Mouse (Mus musculus) lung, postnatal 36 days (tissue): ENCODE measurements around the gene Ostn.
"Not testable (repeated sequence)": the region's sequence is repeated elsewhere in the genome, so short reads cannot be mapped to it uniquely, and the experiment has no call there.

ENCODE experiments used
- DNase-seq: peaks from one replicate; pipeline ENCODE4 v3.0.0; 2022; ENCODE audit warnings: mixed read lengths

Ostn gene

GRCm38 (mm10) chr16:27307189-27307588 is at the start of gene Ostn:
TSS of gene Ostn (plus strand) at chr16:27307489.
- not testable (repeated sequence) for DNase-seq

DNA sequence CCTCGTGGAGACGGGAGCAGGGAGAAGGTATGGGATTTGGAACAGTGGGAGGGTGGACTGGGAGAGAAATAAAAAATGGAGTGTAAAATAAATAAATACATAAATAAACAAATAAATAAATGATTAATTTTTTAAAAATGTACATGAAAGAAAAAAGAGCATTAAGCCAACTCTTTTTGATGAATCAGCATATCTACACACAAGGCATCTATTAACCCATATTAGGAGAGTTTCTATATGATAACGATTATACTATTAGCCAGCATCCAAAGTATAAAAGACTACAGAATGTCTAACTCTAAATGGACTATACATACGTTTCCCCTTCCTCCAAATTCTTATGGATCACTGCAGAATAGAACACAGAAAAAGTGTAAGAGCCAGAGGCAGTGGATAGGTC is 38.5 kb upstream of the Ostn start:
- no peak for DNase-seq

GRCm38 (mm10) chr16:27287410-27287809 is 19.9 kb upstream of the Ostn start:
- DNase-seq: no peak

- DNase-seq: peak; percentile 0
Measured at GRCm38 (mm10) chr16:27296508-27296907, 10.8 kb upstream of the Ostn start.

DNA sequence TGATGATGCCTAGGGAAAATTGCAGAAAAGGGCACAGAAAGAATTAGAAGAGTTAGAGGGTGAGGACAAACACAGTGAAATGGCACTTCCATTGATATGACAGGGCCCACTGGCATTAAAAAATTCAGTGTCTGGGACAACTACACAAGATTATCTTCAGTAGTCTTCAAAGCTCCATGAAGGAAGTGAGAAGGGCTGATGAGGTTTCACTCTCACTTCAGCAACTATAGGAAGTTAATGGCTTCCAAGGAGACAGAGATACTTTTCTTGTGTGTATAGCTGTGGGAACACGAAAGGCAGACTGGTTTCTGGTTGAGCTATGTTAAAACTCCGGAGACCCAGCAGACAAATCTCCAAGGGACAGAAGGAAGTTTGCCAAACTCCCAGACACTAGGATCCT is 10.4 kb upstream of the Ostn start:
- DNase-seq: no peak

DNA sequence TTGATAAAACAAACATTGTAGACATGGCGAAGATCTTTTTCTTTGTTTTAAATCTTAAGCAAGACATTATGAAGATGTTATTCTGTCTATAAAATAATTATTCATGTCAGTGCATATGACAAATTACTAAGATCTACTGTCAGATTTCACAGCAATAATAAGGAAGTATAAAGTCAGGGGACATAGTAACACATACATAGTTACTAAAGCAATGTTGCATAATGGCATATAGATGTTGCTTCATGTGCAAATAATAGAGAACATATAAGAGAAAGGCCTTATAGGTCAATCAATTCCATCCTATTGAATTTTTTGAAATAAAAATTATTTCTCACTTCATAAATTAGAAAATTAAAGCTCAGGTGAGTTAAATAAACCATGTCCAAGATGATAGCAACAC is 11.8 kb downstream of the Ostn start:
- no peak for DNase-seq

DNA sequence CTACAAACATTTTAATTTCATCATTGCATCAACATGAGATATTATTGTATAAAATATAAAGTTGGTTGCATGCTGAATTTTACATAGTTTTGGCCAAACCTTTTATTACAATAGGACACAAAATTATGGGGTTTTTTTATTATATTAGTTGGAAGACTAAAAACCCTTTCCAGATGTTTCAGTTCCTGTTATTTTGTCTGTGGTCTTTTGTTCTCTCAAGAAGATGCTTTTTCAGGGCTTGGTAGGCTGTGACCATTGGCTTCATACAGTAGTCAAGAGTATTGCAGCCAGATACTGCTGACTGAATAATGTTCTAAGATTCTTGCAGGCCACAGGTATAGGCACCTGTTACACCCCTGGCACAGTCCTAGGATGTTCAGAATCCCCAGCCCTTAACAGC is 14.8 kb downstream of the Ostn start:
- no peak for DNase-seq

DNA sequence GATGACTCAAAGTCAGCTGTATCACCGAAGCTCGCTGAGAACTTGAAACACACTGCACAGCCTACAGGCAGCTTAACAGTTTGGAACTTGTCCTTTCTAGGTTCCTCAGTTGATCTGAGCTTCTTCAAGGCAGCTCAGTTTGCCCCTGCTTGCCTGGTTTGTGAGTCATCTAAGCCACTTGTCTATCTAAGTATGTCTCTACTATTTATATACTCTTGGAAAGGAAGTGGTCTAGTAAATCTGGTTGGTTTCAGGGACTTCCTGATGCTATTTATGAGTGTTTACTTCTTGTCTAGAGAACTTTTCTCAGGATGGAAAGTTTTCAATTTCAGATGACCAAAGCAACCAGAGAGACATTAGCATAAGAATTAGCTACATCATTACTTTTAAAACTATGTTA is 19.2 kb downstream of the Ostn start:
- DNase-seq: no peak

DNA sequence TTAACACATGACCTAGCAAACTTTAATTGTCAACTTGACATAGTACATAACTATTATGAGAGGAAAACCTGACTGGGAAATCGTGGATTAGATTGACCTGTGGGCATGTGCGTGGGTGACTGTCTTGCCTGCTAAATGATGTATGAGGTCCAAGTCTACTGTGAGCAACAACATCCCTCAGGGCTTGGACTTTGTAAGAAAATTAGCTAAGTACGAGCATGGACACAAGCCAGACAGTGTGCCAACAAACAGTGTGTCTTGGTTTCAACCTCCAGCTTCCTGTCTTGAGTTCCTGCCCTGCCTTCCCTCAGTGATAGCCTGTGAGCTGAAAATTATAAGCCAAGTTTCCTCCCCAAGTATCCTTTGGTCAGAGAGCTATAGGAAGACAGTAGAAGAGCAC is 40.2 kb downstream of the Ostn start:
- no peak for DNase-seq

DNA sequence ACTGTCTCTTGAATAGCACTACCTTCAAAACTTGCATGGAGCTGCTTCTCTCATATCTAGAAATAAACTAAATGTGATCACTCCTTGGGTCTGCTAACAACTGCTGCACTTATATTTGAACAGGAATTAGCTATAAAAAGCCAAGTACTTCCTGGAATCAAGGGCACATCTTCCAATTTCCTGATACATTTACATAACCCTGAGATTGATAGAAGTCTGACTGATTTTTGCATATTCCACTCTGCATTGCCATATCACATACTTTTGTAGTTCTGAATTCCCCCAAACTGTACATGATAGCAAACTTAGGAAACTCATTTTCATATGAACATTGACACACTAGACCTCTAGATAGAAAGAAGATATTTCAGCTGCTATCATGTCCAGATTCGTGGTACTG is 41.1 kb downstream of the Ostn start:
- DNase-seq: no peak

GRCm38 (mm10) chr16:27349235-27349634 is 41.9 kb downstream of the Ostn start:
- no peak for DNase-seq

- DNase-seq: no peak
Measured at GRCm38 (mm10) chr16:27349878-27350532, 42.7 kb downstream of the Ostn start.

DNA sequence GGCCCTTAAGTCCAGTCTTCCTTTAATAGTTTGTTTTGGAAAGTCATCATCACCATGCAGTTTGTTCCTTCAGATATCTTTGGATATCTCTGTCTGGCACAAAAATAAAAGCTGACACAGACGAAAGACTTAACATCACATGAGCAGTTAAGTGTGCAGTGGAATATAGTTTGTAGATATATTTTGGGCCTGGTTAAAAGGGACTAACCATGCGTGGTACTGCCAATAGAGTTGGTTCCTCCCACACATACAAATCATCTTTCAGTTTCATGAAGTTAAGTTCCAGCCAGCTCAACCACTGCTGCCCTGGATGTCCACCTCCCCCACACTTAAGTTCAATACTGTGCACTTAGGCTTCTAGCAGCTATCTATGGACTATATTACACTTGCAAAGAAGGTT is 47.2 kb downstream of the Ostn start:
- DNase-seq: no peak

DNA sequence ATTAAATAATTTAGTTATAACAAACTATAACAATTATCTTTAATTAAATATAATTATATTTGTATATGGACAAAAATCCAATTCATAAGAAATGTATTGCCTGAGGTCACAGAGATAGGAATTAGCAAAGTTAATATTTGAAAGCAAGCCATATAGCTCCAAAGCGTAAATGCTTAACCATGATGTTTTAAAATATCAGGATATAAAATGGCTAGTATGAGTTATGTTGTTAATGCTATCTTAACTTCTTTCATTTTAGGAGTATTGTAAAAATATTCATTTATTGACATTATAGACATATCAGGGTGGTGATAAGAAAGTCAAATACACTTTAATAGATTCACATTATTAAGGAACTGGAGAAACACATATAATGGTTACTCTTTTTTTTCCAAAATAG is 52.8 kb downstream of the Ostn start:
- no peak for DNase-seq

DNA sequence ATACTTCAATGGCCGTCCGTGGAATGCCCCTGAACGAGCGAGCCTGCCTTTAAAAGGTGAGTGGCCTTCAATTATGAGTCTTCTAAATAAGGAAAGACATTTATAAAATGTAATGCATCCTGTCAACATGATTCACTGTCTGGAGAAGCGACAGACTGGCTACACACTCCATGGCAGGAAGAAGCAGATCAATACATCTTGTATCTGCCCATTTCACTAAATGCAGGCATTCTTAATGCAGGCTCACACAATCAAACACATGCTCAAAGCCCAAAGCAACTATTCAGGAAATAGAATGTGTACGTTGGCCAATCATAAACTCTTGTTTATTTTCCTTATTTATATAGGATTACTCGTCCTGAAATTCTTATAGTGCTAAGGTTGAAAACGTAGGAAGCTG is 62.9 kb downstream of the Ostn start, which contains the start of gene Uts2b:
Uts2b (minus strand) TSS at position 49 of the 400 bp plus-strand sequence.
- DNase-seq: no peak

GRCm38 (mm10) chr16:27370700-27371099 is 63.4 kb downstream of the Ostn start:
- no peak for DNase-seq

GRCm38 (mm10) chr16:27374139-27374538 is 66.8 kb downstream of the Ostn start:
- peak; percentile 2 for DNase-seq

DNA sequence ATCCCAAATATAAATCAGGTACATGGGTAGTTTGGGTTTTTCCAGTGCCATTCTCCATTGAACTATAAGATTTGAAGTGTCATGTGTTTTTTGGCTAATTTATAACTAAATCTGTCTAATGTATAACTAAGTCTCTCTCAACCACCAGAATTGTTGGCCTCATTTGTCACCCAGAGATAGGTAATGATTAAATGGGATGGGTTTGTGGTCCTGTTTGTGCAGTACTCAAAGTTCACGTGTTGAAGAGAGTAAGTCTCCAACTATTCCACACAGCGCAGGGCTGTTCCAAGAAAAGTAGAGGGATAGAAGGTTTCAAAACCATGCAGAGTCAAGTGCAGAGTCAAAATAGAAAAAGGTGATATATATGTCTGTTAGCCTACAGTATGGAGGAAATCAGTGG is 68.0 kb downstream of the Ostn start:
- DNase-seq: no peak

DNA sequence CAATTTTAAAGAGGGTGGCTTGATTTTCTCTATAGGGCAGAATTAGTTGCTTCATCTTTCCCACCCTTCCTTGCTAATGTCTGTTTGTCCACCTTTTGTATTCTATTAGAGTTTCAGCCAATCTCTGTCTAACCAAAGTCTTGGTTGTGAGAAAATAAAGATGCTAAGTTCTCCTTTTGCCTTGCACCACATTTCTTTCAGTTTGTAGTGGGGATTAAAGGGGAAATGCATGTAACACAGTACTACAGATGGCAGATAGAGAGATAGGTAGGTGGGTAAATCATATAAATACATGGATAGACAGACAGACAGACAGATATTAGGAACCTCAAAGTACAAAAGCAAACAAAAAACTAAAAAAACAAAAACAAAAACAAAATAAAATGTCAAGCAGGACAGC is 69.3 kb downstream of the Ostn start:
- DNase-seq: no peak

GRCm38 (mm10) chr16:27382217-27382616 is 74.9 kb downstream of the Ostn start:
- DNase-seq: no peak

- DNase-seq: no peak
Measured at GRCm38 (mm10) chr16:27384893-27385603, 77.8 kb downstream of the Ostn start.

- DNase-seq: no peak
Measured at GRCm38 (mm10) chr16:27385649-27386048, 78.4 kb downstream of the Ostn start.

DNA sequence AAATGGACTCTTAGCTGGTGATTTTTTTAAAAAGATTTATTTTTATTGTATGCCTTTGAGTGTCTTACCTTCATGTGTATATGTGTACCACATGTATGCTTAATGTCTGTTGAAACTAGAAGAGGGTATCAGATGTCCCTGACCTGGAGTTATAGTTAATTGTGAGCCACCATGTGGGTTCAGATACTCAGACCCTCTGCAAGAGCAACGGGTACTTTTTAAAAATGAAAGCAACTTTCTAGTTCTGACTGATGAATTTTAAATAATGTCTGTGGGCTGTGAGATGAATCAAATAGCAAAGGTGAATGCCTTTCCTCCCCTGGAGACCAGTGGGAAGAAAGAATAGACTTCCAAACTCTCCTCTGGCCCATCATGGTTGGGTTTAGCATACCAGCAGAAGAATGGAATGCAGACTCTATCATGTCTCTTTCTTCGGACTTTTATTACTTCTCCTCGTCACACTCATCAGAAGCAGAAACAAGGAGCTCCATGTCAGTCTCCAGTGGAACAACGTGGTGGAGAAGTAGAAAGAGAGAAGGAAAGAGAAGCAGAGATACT is 79.6 kb downstream of the Ostn start:
- no peak for DNase-seq
